Mouse (Mus musculus) embryonic fibroblast, embryonic 13.5 days (primary cell): ENCODE data around the gene 1700025G04Rik.

Experiments used
- CTCF ChIP-seq: IDR thresholded peaks from 2 replicates; pipeline ENCODE4 v1.5.1; 2011; ENCODE audit warnings: mild to moderate bottlenecking, control low read depth, low read length, moderate library complexity, borderline replicate concordance; ENCODE audit not compliant: insufficient read depth
- POLR2A ChIP-seq: IDR thresholded peaks from 2 replicates; pipeline ENCODE4 v1.6.1; 2011; ENCODE audit warnings: low read depth, mild to moderate bottlenecking, control low read depth, low read length, moderate library complexity

DNA sequence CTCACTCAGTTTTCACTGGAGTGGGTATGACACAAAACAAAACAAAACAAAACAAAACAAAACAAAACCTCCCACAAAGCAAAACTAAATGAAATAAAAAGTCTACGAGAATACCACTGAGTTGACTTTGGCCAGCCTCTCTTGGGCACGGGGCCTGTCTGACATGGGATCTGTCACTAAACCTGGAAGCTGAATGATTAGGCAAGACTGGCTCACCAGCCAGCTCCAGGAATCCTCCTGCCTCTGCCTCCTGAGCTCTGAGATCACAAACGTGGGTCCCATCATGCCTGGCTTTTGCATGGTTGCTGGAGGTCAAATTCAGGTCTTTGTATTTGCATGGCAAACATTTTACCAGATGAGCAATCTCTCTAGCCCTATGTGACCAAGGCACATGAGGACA lies 258.1 kb downstream of the 1700025G04Rik start:
- TF ChIP-seq POLR2A, result no peak
- TF ChIP-seq CTCF, result no peak
